Mouse (Mus musculus) limb, embryonic 12.5 days (tissue): ENCODE measurements around the gene Ntn5. TPM values are rescaled to one million over a fixed set of nuclear protein-coding genes. Genes with fewer than 3 reads are reported as not detected.

ENCODE experiments used
- ATAC-seq: fragments of 200-750 bp; cut with Nextera tagmentation; 2 replicates; pipeline ENCODE4 v1.8.0; 2017; ENCODE audit warnings: low read depth, moderate TSS enrichment; ENCODE audit not compliant: insufficient number of reproducible peaks, insufficient read depth, low FRiP score, low TSS enrichment
- H3K27ac ChIP-seq: fragments of 300-500 bp; sonication (generic); 2 replicates; pipeline ENCODE4 v1.5.1; 2016; ENCODE audit warnings: mild to moderate bottlenecking, moderate library complexity
- H3K27me3 ChIP-seq: fragments of 300-500 bp; sonication (generic); 2 replicates; pipeline ENCODE4 v1.6.1; 2016; ENCODE audit warnings: mild to moderate bottlenecking, moderate library complexity
- H3K36me3 ChIP-seq: fragments of 300-500 bp; sonication (generic); 2 replicates; pipeline ENCODE4 v1.6.1; 2016; ENCODE audit warnings: mild to moderate bottlenecking, moderate library complexity
- H3K4me1 ChIP-seq: fragments of 300-500 bp; sonication (generic); replicated peaks from 2 replicates; pipeline ENCODE4 v1.6.1; 2016
- H3K4me2 ChIP-seq: fragments of 300-500 bp; sonication (generic); 2 replicates; pipeline ENCODE4 v1.6.1; 2016; ENCODE audit warnings: mild to moderate bottlenecking, moderate library complexity
- H3K4me3 ChIP-seq: fragments of 300-500 bp; sonication (generic); replicated peaks from 2 replicates; pipeline ENCODE4 v1.5.1; 2016; ENCODE audit warnings: mild to moderate bottlenecking
- H3K9ac ChIP-seq: fragments of 300-500 bp; sonication (generic); replicated peaks from 2 replicates; pipeline ENCODE4 v1.6.1; 2016; ENCODE audit warnings: mild to moderate bottlenecking, moderate library complexity
- H3K9me3 ChIP-seq: fragments of 300-500 bp; sonication (generic); 2 replicates; pipeline ENCODE4 v1.6.1; 2016; ENCODE audit warnings: mild to moderate bottlenecking, moderate library complexity
- WGBS: fragments of 180-500 bp; shearing (Covaris S2); methylation state at CpG from one replicate; pipeline ENCODE4 v1.1.7; 2016; 5-methylcytosine and 5-hydroxymethylcytosine counted together
- polyA plus RNA-seq: library from polyadenylated mRNA; unstranded; fragments of >200 nt; fragmentation: Nextera tagmentation; extraction: Ambion mirVana; gene quantifications from 2 replicates; pipeline ENCODE4 v1.2.1, GENCODE M21; 2016

Gene Ntn5
- polyA plus RNA-seq, 1 experiment from 2014 or later: 0.23 TPM

DNA sequence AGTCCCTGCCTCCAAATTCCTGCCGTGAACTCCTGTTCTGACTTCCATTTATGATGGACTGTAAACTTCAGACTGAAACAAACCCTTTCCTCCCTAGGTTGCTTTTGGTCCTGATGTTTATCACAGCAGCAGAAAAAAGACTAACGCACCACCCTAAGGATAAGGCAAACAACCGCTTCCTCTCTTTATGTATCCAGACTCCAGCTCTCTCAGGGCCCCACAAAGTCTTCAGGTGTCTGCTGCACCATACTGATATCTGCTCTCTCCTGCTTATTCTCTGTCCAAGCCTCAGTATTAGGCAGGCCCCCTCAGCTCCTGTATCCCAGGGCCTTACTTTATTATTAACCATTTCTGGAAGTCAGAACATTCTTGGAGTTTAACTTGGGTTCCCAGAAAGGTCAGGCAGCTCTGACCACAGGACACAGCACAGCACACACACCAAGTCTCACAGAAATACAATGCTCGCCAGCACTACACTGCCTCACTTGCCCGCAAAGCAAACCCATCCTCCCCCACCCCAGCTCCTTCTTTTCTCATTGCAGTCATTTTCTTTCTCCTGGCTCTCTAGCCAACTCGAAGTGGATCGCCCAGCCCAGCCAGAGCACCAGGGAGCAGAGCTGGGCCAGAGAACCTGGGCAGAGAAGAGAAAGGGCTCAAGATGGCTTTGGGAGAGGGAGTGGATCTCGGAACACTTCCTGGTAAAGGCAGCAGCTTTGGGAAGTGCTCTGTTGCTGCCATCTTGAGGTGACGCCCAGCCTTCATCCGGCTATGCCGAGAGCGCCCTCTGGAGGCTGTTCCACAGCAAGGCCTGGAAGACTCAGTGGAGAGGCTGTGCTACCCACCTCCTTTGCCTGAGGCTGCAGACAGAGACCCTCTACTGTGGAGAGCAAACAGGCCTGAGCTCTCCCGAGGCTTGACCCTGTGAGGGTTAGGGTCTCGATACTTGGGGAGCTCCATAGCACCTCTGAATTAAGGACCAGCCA lies 1.4 kb upstream of the Ntn5 start:
- peak; percentile 61 for ATAC-seq
- Histone ChIP-seq H3K9ac (0 out of 2 replicates have a peak overlapping the region, but pooled peaks have one; percentile 31), H3K27me3 (0 out of 2 replicates have a peak, but pooled peaks cover 6% of the 10 kb centered on the region), H3K27ac (peak overlapping the region; percentile 67), H3K4me3 (0 out of 2 replicates have a peak overlapping the region, but pooled peaks have one; percentile 9), H3K4me1 (peaks cover 21% of the 10 kb centered on the region), H3K36me3 (no peaks in the 10 kb centered on the region), H3K9me3 (no peaks in the 10 kb centered on the region), H3K4me2 (peak overlapping the region; percentile 40)
- 29% methylated on average over 14 of the region's 14 CpGs for WGBS

DNA sequence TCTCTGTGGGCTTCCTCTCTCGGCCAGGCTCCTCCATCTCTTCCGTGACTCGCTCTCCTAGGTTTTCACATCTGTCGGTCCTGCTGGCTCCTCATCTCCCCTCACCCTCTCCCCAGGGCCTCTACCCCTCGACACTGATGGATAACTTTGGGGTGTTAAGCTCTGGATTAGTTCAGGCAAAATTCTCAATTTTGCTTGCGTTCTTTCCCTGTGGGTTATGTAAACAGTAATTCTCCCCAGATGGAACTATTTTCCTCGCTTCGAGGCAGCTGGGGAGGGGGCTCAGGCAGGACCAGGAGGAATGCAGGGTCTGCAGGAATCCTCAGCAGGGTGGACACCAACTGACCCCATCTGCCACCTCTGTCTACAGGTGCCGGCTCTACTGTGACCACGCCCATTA lies 2.0 kb downstream of the Ntn5 start:
- H3K4me2 ChIP-seq: 0 out of 2 replicates have a peak overlapping the region, but pooled peaks have one; percentile 2
- H3K4me3 ChIP-seq: no peak overlapping the region
- H3K4me1 ChIP-seq: peaks cover 28% of the 10 kb centered on the region
- H3K9me3 ChIP-seq: no peaks in the 10 kb centered on the region
- no peaks in the 10 kb centered on the region for H3K36me3 ChIP-seq
- peak overlapping the region; percentile 57; the same call in 1 of the 2 replicates for H3K27ac ChIP-seq
- ATAC-seq: no peak
- WGBS: 28% methylated on average over 10 of the region's 10 CpGs
- H3K27me3 ChIP-seq: 0 out of 2 replicates have a peak, but pooled peaks cover 6% of the 10 kb centered on the region
- H3K9ac ChIP-seq: no peak overlapping the region; the same call in 1 of the 2 replicates

DNA sequence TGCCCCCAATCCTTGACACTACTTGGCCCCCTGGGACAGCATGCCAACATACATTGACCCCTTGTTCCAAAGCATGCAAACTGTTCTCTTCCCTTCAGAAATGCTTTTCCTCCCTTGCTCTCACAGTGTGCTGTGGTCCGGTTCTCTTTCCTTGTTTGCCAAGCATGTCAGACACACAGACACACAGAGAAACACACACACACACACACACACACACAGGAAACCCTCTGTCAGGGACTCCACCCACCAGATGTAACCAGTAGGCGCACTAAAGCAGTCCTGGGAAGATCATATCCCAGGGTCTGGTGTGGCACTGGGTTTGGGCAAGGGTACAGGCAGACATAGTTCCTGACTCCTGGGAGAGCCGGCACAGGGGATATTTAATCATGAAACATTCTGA lies 3.0 kb downstream of the Ntn5 start:
- H3K4me2 ChIP-seq: no peak overlapping the region
- no peak overlapping the region for H3K9ac ChIP-seq
- 0 out of 2 replicates have a peak, but pooled peaks cover 6% of the 10 kb centered on the region for H3K27me3 ChIP-seq
- no peak overlapping the region for H3K27ac ChIP-seq
- H3K4me3 ChIP-seq: no peak overlapping the region
- 75% methylated on average over 3 of the region's 3 CpGs for WGBS
- no peaks in the 10 kb centered on the region for H3K36me3 ChIP-seq
- no peak for ATAC-seq
- H3K9me3 ChIP-seq: no peaks in the 10 kb centered on the region
- H3K4me1 ChIP-seq: peaks cover 28% of the 10 kb centered on the region

DNA sequence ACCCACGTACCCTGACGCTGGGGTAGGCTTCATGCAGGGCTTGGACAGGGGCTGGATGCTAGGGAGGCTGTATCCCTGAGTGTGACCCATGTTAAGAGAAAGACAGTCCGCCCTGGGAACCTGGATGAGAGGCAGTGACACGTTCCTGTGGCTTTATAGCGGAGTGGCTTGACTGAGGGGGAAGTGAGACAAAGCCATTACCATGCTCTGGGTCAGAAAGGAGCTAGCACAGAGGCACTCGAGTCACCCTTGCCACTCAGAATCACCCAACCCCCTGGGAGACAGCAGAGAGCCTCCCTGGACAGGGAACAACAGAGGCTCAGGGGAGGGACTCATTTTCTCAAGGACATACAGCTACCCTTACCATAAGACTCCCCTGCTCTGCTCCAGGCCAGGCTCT lies 5.3 kb downstream of the Ntn5 start:
- Histone ChIP-seq H3K9me3 (no peaks in the 10 kb centered on the region), H3K4me1 (peaks cover 28% of the 10 kb centered on the region), H3K27ac (no peak overlapping the region), H3K36me3 (no peaks in the 10 kb centered on the region), H3K9ac (no peak overlapping the region), H3K4me3 (no peak overlapping the region), H3K27me3 (0 out of 2 replicates have a peak, but pooled peaks cover 6% of the 10 kb centered on the region), H3K4me2 (no peak overlapping the region)
- WGBS: 51% methylated on average over 6 of the region's 6 CpGs
- no peak for ATAC-seq

DNA sequence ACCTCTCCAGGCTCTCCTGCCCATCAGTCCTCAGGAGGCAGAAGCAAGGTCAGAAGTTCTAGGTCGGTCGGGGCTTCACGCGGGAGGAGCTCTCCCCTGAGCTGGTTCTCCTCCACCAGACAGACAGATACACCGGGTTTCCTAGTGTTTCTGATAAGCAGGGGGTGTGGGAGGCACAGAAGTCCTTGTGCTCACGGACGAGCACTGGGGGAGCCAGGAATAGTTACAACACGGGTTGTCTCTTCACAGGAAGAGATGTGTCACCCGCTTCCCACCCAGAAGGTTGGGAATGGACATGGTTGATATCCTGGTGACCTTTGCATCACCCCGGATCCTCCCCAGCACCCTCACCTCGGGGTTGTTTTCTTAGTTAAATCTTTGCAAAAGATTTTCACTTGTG lies 6.0 kb downstream of the Ntn5 start:
- peaks cover 31% of the 10 kb centered on the region for H3K4me1 ChIP-seq

DNA sequence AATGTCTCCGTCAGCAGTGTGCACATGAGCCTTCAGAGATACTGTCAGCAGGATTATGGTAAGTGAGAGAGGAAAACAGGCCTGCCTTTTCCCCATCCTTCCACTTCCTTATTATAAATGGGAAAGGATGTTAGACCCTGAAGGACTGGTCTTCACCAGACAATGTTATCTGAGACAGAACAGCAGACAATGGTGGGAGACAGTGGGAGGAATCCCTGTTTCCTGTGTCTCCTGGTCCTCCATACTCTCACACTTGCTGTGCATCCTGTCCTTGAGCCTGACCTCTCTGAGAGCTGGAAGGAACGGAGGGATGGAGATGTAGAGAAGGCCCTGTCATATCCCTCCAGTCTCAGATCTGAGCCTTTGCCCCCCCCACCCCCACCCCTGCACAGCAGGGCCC lies 8.5 kb downstream of the Ntn5 start:
- no peaks in the 10 kb centered on the region for H3K9me3 ChIP-seq
- H3K4me3 ChIP-seq: no peak overlapping the region
- H3K4me2 ChIP-seq: no peak overlapping the region
- H3K27me3 ChIP-seq: no peaks in the 10 kb centered on the region
- no peak overlapping the region for H3K27ac ChIP-seq
- peaks cover 23% of the 10 kb centered on the region; the same call in 1 of the 2 replicates for H3K4me1 ChIP-seq
- ATAC-seq: no peak
- no peak overlapping the region for H3K9ac ChIP-seq
- no peaks in the 10 kb centered on the region for H3K36me3 ChIP-seq
- 76% methylated on average over 2 of the region's 2 CpGs for WGBS

More for the DNA sequence above, 6.0 kb downstream of the Ntn5 start:
- H3K27me3 ChIP-seq: 0 out of 2 replicates have a peak, but pooled peaks cover 6% of the 10 kb centered on the region
- no peak overlapping the region for H3K4me2 ChIP-seq
- H3K4me3 ChIP-seq: no peak overlapping the region
- H3K9ac ChIP-seq: no peak overlapping the region
- no peaks in the 10 kb centered on the region for H3K36me3 ChIP-seq
- 78% methylated on average over 11 of the region's 11 CpGs for WGBS
- no peak for ATAC-seq
- H3K27ac ChIP-seq: no peak overlapping the region
- no peaks in the 10 kb centered on the region for H3K9me3 ChIP-seq

DNA sequence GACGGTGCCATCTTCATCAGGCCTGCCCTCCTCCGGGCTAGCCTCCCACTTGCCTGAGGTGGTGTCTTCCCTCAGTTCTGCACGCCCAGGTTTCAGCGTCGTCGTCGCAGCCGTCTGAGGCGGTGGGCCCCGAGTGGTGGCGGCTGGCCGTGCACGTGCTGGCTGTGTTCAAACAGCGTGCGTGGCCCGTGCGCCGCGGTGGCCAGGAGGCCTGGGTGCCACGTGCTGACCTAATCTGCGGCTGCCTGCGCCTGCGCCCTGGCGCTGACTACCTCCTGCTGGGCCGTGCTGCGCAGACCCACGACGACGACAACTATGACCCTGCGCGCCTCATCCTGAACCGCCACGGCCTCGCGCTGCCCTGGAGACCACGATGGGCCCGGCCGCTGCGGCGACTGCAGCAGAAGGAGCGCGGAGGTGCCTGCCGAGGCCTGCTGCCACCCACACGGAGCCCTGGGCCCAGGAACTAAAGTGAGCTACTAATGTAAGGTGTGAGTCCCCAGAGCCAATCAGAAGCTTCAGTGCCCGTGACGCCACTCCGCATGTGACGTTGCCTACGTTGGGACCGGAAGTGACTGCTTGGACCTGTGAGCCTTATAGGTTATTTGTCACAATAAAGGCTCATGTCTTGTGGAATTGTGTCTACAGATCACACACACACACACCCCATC lies 10.2 kb downstream of the Ntn5 start, which contains the start of gene Sec1:
Gene Sec1, minus strand, starts transcription at position 482 of the 671 bp plus-strand sequence.
- no peak for ATAC-seq
- Histone ChIP-seq H3K36me3 (no peaks in the 10 kb centered on the region), H3K4me3 (no peak within 1 kb of the TSS), H3K27me3 (peaks cover 14% of the 10 kb centered on the region), H3K4me2 (no peak within 1 kb of the TSS), H3K9me3 (no peaks in the 10 kb centered on the region), H3K27ac (peak within 1 kb of the TSS; percentile 80), H3K4me1 (peaks cover 19% of the 10 kb centered on the region; the same call in 1 of the 2 replicates), H3K9ac (no peak within 1 kb of the TSS)
- 90% methylated on average over 50 of the region's 50 CpGs for WGBS

DNA sequence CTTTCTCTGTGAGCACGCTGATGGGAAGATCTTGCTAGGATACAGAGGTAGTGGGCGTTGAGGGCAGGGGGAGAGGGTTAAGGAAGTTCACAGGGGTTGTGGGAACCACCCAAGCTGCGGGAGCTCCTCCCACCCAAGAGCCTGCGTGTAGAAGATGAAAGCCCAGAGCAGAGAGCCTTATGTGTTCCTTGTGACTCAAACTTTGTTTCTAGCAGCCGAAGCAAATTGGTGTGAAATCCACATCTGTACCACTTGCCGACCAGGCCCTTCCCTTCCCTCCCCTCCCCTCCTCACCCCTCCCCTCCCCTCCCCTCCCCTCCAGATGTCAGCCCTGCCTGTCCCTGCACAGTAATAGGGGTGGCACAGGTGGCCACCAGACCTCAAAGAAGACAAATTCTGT lies 11.3 kb downstream of the Ntn5 start:
- H3K36me3 ChIP-seq: no peaks in the 10 kb centered on the region
- 7% methylated on average over 6 of the region's 6 CpGs for WGBS
- peak; percentile 30; the same call in 1 of the 2 replicates for ATAC-seq
- peaks cover 24% of the 10 kb centered on the region for H3K27me3 ChIP-seq
- H3K9me3 ChIP-seq: no peaks in the 10 kb centered on the region
- no peak overlapping the region for H3K4me2 ChIP-seq
- peaks cover 25% of the 10 kb centered on the region for H3K4me1 ChIP-seq
- no peak overlapping the region for H3K9ac ChIP-seq
- no peak overlapping the region for H3K4me3 ChIP-seq
- H3K27ac ChIP-seq: peak overlapping the region; percentile 80

DNA sequence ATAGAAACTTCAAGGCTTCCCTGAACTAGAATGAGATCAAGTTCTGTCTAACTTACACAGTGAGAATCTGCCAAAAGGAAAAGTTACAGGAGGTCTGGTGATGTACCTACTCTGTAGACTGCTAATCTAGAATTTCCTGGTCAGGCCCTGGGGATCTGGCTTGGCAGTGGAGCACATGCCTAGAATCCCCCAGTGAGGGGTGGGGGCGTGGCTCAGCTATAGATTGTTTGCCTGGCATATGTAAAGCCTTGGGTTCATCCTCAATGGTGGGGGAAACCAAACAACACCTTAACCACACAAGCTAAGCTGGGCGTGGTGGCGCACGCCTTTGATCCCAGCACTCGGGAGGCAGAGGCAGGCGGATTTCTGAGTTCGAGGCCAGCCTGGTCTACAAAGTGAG lies 14.1 kb downstream of the Ntn5 start:
- H3K27ac ChIP-seq: no peak overlapping the region
- H3K4me3 ChIP-seq: no peak overlapping the region
- H3K36me3 ChIP-seq: no peaks in the 10 kb centered on the region
- no peak overlapping the region for H3K9ac ChIP-seq
- ATAC-seq: no peak
- H3K4me1 ChIP-seq: peaks cover 40% of the 10 kb centered on the region
- H3K4me2 ChIP-seq: no peak overlapping the region
- WGBS: 83% methylated on average over 7 of the region's 7 CpGs
- H3K27me3 ChIP-seq: peaks cover 36% of the 10 kb centered on the region
- no peaks in the 10 kb centered on the region for H3K9me3 ChIP-seq

DNA sequence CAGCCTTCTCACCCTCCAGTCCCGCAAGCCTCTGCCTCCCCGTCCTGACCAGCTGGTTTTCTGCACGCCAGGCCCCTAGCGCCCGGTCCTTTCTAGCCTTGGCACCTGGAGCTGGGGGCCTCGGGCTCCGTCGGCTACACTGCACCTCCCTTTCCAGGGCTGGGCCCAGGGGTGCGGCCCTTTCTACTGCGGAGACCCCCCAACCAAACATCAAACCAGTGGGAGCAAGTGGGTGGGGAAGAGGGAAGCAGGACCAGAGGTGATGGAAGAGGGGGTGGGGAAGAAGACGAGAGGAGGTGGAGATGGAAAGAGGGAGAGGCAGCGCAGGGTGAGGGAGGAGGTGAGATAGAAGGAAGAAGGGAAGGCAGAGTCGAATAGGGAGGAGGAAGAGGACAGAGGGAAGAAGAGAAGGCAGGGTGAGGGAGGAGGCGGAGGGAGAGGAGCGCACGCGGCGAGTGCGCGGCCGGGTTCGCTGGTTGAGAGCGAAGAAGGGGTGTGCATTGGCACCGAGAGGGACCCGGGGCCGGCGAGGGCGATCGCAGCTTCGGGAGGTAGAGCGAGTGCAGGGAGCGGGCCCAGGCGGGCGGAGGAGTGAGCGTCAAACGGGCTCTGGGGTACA lies 15.8 kb downstream of the Ntn5 start, which contains the start of gene Car11:
Gene Car11, plus strand, starts transcription at position 321 of the 619 bp plus-strand sequence.
- WGBS: 2% methylated on average over 36 of the region's 36 CpGs
- Histone ChIP-seq H3K4me3 (peak within 1 kb of the TSS; percentile 51), H3K9me3 (no peaks in the 10 kb centered on the region), H3K36me3 (no peaks in the 10 kb centered on the region), H3K27me3 (peaks cover 36% of the 10 kb centered on the region), H3K9ac (peak within 1 kb of the TSS; percentile 67), H3K4me1 (peaks cover 43% of the 10 kb centered on the region), H3K4me2 (peak within 1 kb of the TSS; percentile 90), H3K27ac (no peak within 1 kb of the TSS)
- no peak for ATAC-seq
